Comparison of ENCODE assay signal across 13 mouse cellular contexts in genomic region chr1:184963121-184963693, GRCm38 (mm10). TPM values are rescaled to one million over a fixed set of nuclear protein-coding genes. Genes with fewer than 3 reads are reported as not detected.
DNase-seq lines count a peak whose midpoint lies in the region; ATAC-seq lines count a peak whose summit lies in the region.
"Had no signal": no experiment of that assay in that cellular context is flagged by ENCODE, and none has a peak within 500 bp of the region (broad histone marks: within the 10 kb centered on the region; RNA-seq: fewer than 3 reads in every experiment).

No protein-coding gene starts in this region.

- DNase-seq in heart, adult 9 months (ENCODE audit: low spot score in 2 of 2) = no peak
- peak; percentile 24 for DNase-seq in brain, adult 2 months (ENCODE audit: low read depth, low spot score)
- no peak for DNase-seq in gastrocnemius, adult 18-20 months (ENCODE audit: low spot score)
- no peak for DNase-seq in right cerebral cortex, adult 2 months (ENCODE audit: low spot score in 2 of 2)
- DNase-seq: cerebellum, adult 9-10 months; heart, postnatal 14 days; kidney, adult 18-20 months; thymus, postnatal 36 days had no signal

- H3K9ac ChIP-seq in heart, embryonic 13.5 days = peak overlapping the region; percentile 45; the same call in 1 of the 2 replicates
- H3K9ac ChIP-seq in intestine, embryonic 15.5 days = no peak overlapping the region
- H3K9ac ChIP-seq: neural tube, embryonic 15.5 days had no signal

- no peak overlapping the region for H3K27ac ChIP-seq in heart, embryonic 13.5 days (replicated peaks)
- H3K27ac ChIP-seq in intestine, embryonic 15.5 days = peak overlapping the region; percentile 58
- H3K27ac ChIP-seq: neural tube, embryonic 15.5 days had no signal

- H3K27me3 ChIP-seq in heart, embryonic 13.5 days (replicated peaks) = no peaks in the 10 kb centered on the region
- no peaks in the 10 kb centered on the region for H3K27me3 ChIP-seq in intestine, embryonic 15.5 days (replicated peaks)
- H3K27me3 ChIP-seq: neural tube, embryonic 15.5 days had no signal

- ATAC-seq in heart, embryonic 13.5 days (ENCODE audit: extremely low read depth, insufficient number of reproducible peaks, low FRiP score, low TSS enrichment) = no peak; the same call in 1 of the 2 replicates
- peak; percentile 90 for ATAC-seq in intestine, embryonic 15.5 days
- ATAC-seq in megakaryocyte progenitor cell, adult 5-6 weeks (replicated peaks; ENCODE audit: poor library complexity) = peak; percentile 91
- ATAC-seq: lung, postnatal 0 days had no signal

- peaks cover 38% of the 10 kb centered on the region for H3K4me1 ChIP-seq in heart, embryonic 13.5 days
- 0 out of 2 replicates have a peak, but pooled peaks cover 3% of the 10 kb centered on the region for H3K4me1 ChIP-seq in intestine, embryonic 15.5 days (replicated peaks)

- peak overlapping the region; percentile 42 for H3K4me2 ChIP-seq in heart, embryonic 13.5 days
- H3K4me2 ChIP-seq in intestine, embryonic 15.5 days (replicated peaks) = peak overlapping the region; percentile 20; the same call in 1 of the 2 replicates
- H3K4me2 ChIP-seq: neural tube, embryonic 15.5 days had no signal

- peaks cover 4% of the 10 kb centered on the region; the same call in 1 of the 2 replicates for H3K9me3 ChIP-seq in heart, embryonic 13.5 days
- no peaks in the 10 kb centered on the region; the same call in 1 of the 2 replicates for H3K9me3 ChIP-seq in intestine, embryonic 15.5 days
- H3K9me3 ChIP-seq: neural tube, embryonic 15.5 days had no signal

- 27% methylated on average over 12 of the region's 12 CpGs for WGBS in heart, embryonic 13.5 days
- WGBS in intestine, embryonic 15.5 days = 59% methylated on average over 12 of the region's 12 CpGs

- H3K4me3 ChIP-seq in heart, embryonic 13.5 days = no peak overlapping the region
- no peak overlapping the region for H3K4me3 ChIP-seq in intestine, embryonic 15.5 days (replicated peaks)
- H3K4me3 ChIP-seq: neural tube, embryonic 15.5 days had no signal

- H3K36me3 ChIP-seq in heart, embryonic 13.5 days = no peaks in the 10 kb centered on the region
- H3K36me3 ChIP-seq in intestine, embryonic 15.5 days = 0 out of 2 replicates have a peak, but pooled peaks cover 3% of the 10 kb centered on the region

RNA-seq across cellular contexts. Expression of gene Mark1, which starts 36.2 kb away (rescaled TPM):
- polyA plus RNA-seq in heart, embryonic 13.5 days (2015; fragmentation: Nextera tagmentation; extraction: Ambion mirVana) = 1.5 and 1.9 TPM in 2 replicates
- 2.7 and 2.8 TPM in 2 replicates for polyA plus RNA-seq in intestine, embryonic 15.5 days (2015; fragmentation: Nextera tagmentation; extraction: Ambion mirVana)
- total RNA-seq in megakaryocyte progenitor cell, adult 5-6 weeks (2015) = 0.10 TPM in 1 of 2 replicates, not detected in the other
- not detected in 2 replicates for total RNA-seq in megakaryocyte progenitor cell, adult 5-6 weeks (2017)
- total RNA-seq in gastrocnemius, adult 18-20 months (2021) = 1 to 10 TPM; 1.0 to 2.2 TPM
